Mouse (Mus musculus): ENCODE results near the gene Olfr609.
"Not testable (repeated sequence)": the region's sequence is repeated elsewhere in the genome, so short reads cannot be mapped to it uniquely, and the experiment has no call there.

Gene Olfr609

DNA sequence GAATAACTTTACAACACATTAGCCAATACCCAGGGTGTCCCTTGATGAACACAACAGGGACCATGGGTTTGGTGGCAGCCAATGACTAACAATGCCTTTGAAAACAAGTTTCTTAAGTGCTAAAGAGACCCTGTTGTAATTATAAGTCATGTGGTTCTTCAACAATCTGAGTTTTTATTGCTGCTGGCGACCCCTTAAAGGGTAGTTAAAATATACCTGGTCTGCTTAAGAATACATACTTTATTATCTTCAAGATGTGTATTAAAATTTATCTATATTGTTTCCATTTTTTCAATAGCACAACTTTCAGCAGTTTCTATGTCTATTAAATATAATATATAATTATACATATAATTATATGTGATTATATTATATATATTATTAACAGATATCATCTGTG, at the start of gene Olfr609:
Olfr609 (minus strand) TSS at position 101 of the 400 bp plus-strand sequence.
- no peak for DNase-seq

GRCm38 (mm10) chr7:103542617-103543016, 44.8 kb upstream of the Olfr609 start, which contains the start of gene Olfr612:
Gene Olfr612, minus strand, starts transcription at chr7:103542717.
- not testable (repeated sequence) for DNase-seq

DNA sequence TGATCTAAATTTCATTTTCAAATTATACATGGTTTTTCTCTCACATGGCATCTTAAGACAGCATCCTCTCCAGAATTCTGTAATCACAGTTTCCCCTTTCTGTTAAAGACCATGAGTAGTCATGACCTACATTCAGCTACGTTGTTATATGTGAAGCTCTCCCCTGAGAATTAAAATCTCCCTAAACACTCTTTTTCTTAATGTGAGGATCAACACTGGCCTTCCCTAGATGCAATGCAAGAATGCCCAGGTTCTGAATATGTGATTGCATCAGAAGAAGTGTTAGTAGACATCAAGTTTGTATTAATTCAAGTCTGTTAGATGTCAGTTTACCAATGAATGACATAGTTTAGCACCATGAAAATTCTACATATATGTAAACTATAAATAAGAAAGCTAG, 22.9 kb upstream of the Olfr609 start, which contains the start of gene Olfr611:
Olfr611 (minus strand) TSS at position 101 of the 400 bp plus-strand sequence.
- not testable (repeated sequence) for DNase-seq

DNA sequence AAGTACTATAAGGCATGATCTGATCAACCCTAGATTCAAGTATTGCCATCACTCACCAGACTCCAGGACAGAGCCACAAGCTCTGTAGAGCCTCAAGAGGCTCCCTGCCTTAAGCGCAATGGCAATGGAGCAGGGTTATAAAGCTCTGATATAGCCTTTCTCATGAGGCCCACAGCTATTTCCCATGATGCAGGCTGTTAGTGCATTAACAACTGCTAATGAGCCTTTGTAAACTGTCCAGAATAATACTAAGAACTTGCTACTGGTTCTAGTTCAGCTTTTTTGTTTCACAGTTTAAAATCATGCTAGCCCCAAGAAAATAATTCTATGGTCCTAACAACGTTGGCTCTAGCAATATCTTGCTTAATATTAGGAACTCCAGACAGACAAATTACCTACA, 14.2 kb upstream of the Olfr609 start, which contains the start of gene Olfr610:
Olfr610 (minus strand) TSS at position 101 of the 400 bp plus-strand sequence.
- no peak for DNase-seq

DNA sequence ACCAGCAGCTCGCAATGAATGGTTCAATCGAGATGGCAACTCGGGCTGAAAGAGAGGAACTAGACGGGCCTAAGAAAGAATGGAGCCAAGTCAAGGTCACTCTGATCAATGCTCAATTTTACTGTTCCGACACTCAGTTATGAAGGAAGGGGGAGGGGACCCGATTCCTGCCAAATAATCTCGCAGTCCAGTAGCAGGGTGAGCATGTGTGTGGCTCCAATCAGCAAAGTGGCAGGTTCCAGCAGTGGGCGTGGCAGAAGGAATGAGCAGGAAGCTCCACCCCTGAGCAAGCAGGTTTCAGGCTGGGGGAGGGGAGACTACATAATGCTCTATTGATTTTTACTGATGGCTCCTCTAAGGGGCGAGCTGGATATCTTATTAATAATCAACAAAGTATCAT, 20.8 kb downstream of the Olfr609 start:
- DNase-seq, result peak in 1 of 2 experiments; percentile 25

GRCm38 (mm10) chr7:103469577-103469976, 28.3 kb downstream of the Olfr609 start, which contains the start of gene Olfr608:
Gene Olfr608, plus strand, starts transcription at chr7:103469877.
- no peak for DNase-seq

DNA sequence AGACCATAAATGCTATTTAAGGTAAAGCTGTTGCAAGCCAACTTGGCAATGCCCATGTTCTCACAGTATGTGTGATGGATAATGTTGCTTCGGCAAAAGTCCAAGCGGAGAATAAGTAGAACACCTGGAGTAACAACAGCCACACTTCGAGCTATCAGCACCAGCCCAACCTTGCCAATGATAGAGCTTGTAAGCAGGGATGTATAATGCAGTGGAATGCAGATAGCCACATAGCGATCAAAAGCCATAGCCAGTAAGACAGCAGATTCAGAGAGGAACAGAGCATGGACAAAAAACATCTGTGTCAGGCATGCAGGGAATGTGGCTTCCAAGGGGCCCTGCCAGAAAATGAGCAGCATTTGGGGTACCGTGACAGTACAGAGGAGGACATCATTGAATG, 37.3 kb downstream of the Olfr609 start:
- no peak for DNase-seq

DNA sequence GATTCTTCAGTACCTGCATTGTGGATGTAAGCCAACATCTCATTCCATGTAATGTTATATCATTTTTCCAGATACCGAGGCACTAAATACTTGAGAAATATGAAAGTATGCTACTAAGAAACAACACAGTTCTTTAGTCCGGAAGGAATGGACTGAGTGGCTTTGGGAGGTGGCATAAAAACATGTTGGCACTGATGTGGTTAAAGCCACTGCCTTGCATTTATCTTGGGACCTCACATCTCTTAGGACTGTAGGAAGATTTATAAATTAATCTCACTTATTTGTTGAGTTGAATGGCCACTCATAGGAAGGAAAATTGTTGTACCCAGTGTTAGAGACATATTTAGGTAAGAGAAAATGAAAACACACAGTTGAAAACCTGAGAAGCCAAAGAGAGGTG, 49.1 kb downstream of the Olfr609 start, which contains the start of gene Olfr606:
Olfr606 (plus strand) TSS at position 301 of the 400 bp plus-strand sequence.
- DNase-seq, result no peak

DNA sequence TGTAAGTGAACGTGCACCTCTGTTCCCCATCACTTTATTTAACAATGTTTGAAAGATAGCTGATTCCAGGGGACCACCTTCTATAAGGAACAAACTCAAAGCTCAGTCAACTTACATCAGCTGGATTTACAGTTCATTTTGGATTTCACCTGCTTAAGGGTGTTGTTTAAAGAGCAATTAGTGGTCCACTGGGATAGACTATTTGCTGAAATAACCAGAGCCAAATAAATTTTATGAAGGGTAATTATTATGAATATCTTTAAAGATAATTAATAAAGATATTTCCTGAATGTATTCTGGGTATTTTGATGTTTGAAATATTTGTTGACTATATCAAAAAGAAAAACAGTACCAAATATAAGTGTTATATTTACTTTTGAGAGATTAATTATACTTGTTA, 52.5 kb downstream of the Olfr609 start, which contains the start of gene Olfr605:
Olfr605 (minus strand) TSS at position 101 of the 400 bp plus-strand sequence.
- DNase-seq, result no peak
